Mouse (Mus musculus) heart, embryonic 16.5 days (tissue): Measurements from ENCODE around the gene Acpp. TPM values are rescaled to one million over a fixed set of nuclear protein-coding genes. Genes with fewer than 3 reads are reported as not detected.

Experiments used
- ATAC-seq: fragments of 200-750 bp; cut with Nextera tagmentation; replicated peaks from 2 replicates; pipeline ENCODE4 v1.8.0; 2017; ENCODE audit warnings: moderate number of reproducible peaks; ENCODE audit not compliant: insufficient read depth, low FRiP score; ENCODE audit errors: extremely low read depth
- H3K27ac ChIP-seq: fragments of 300-500 bp; sonication (generic); 2 replicates; pipeline ENCODE4 v1.5.1; 2014; ENCODE audit warnings: mild to moderate bottlenecking, low read length, control low read depth, moderate library complexity
- H3K27me3 ChIP-seq: fragments of 300-500 bp; sonication (generic); 2 replicates; pipeline ENCODE4 v1.6.1; 2014; ENCODE audit warnings: low read length, mixed read lengths; ENCODE audit not compliant: control insufficient read depth, insufficient read depth
- H3K36me3 ChIP-seq: fragments of 300-500 bp; sonication (generic); 2 replicates; pipeline ENCODE4 v1.6.1; 2014; ENCODE audit not compliant: control insufficient read depth, insufficient read depth
- H3K4me1 ChIP-seq: fragments of 300-500 bp; sonication (generic); 2 replicates; pipeline ENCODE4 v1.6.1; 2014; ENCODE audit warnings: low read length, mixed read lengths; ENCODE audit not compliant: control insufficient read depth, insufficient read depth
- H3K4me2 ChIP-seq: fragments of 300-500 bp; sonication (generic); 2 replicates; pipeline ENCODE4 v1.6.1; 2014; ENCODE audit warnings: low read depth, mild to moderate bottlenecking, control low read depth, low read length
- H3K4me3 ChIP-seq: fragments of 300-500 bp; sonication (generic); 2 replicates; pipeline ENCODE4 v1.5.1; 2014; ENCODE audit warnings: mild to moderate bottlenecking, control low read depth, low read length
- H3K9ac ChIP-seq: fragments of 300-500 bp; sonication (generic); 2 replicates; pipeline ENCODE4 v1.6.1; 2014; ENCODE audit warnings: low read length, control low read depth
- H3K9me3 ChIP-seq: fragments of 300-500 bp; sonication (generic); replicated peaks from 2 replicates; pipeline ENCODE4 v1.6.1; 2016; ENCODE audit warnings: low read length; ENCODE audit not compliant: control insufficient read depth
- WGBS: fragments of 180-500 bp; shearing (Covaris S2); extraction: QIAGEN DNeasy Blood & Tissue Kit; methylation state at CpG from one replicate; pipeline ENCODE4 v1.1.7; 2014; 5-methylcytosine and 5-hydroxymethylcytosine counted together
- polyA plus RNA-seq: library from polyadenylated mRNA; unstranded; fragments of >200 nt; fragmentation: Nextera tagmentation; extraction: Ambion mirVana; gene quantifications from 2 replicates; pipeline ENCODE4 v1.2.1, GENCODE M21; 2015

Acpp gene
- polyA plus RNA-seq, 1 experiment from 2014 or later, result 0.85 TPM

- 75% methylated on average over 5 of the region's 5 CpGs for WGBS
- Histone ChIP-seq H3K9ac (no peak overlapping the region), H3K4me2 (no peak overlapping the region), H3K27ac (no peak overlapping the region), H3K27me3 (no peaks in the 10 kb centered on the region; the same call in 1 of the 2 replicates), H3K4me3 (no peak overlapping the region), H3K36me3 (no peaks in the 10 kb centered on the region), H3K9me3 (no peaks in the 10 kb centered on the region), H3K4me1 (no peaks in the 10 kb centered on the region)
- no peak for ATAC-seq
Measured at GRCm38 (mm10) chr9:104281737-104282136, 55.8 kb downstream of the Acpp start.

GRCm38 (mm10) chr9:104280725-104281495 lies 56.6 kb downstream of the Acpp start:
- Histone ChIP-seq H3K9me3 (no peaks in the 10 kb centered on the region), H3K4me1 (no peaks in the 10 kb centered on the region), H3K36me3 (no peaks in the 10 kb centered on the region), H3K27ac (no peak overlapping the region), H3K4me2 (no peak overlapping the region), H3K9ac (no peak overlapping the region), H3K4me3 (no peak overlapping the region), H3K27me3 (no peaks in the 10 kb centered on the region; the same call in 1 of the 2 replicates)
- WGBS, result 57% methylated on average over 8 of the region's 8 CpGs
- ATAC-seq, result no peak

- no peaks in the 10 kb centered on the region; the same call in 1 of the 2 replicates for H3K27me3 ChIP-seq
- H3K9ac ChIP-seq, result peak overlapping the region; percentile 26; the same call in 1 of the 2 replicates
- no peak overlapping the region for H3K27ac ChIP-seq
- peak overlapping the region; percentile 42 for H3K4me2 ChIP-seq
- H3K4me1 ChIP-seq, result no peaks in the 10 kb centered on the region
- no peaks in the 10 kb centered on the region for H3K36me3 ChIP-seq
- 18% methylated on average over 18 of the region's 18 CpGs for WGBS
- no peak for ATAC-seq
- H3K9me3 ChIP-seq, result no peaks in the 10 kb centered on the region
- H3K4me3 ChIP-seq, result no peak overlapping the region
Measured at GRCm38 (mm10) chr9:104277528-104278162, 59.9 kb downstream of the Acpp start.

GRCm38 (mm10) chr9:104275084-104275785 lies 62.3 kb downstream of the Acpp start:
- Histone ChIP-seq H3K27ac (no peak overlapping the region), H3K36me3 (no peaks in the 10 kb centered on the region), H3K9me3 (no peaks in the 10 kb centered on the region), H3K27me3 (no peaks in the 10 kb centered on the region; the same call in 1 of the 2 replicates), H3K4me1 (no peaks in the 10 kb centered on the region), H3K4me3 (no peak overlapping the region), H3K9ac (no peak overlapping the region), H3K4me2 (no peak overlapping the region)
- 71% methylated on average over 17 of the region's 17 CpGs for WGBS
- ATAC-seq, result no peak

GRCm38 (mm10) chr9:104272057-104272456 lies 65.5 kb downstream of the Acpp start:
- Histone ChIP-seq H3K4me1 (no peaks in the 10 kb centered on the region), H3K9ac (no peak overlapping the region), H3K9me3 (no peaks in the 10 kb centered on the region), H3K4me2 (no peak overlapping the region), H3K4me3 (no peak overlapping the region), H3K27me3 (no peaks in the 10 kb centered on the region), H3K36me3 (no peaks in the 10 kb centered on the region), H3K27ac (no peak overlapping the region)
- no peak for ATAC-seq
- 65% methylated on average over 4 of the region's 4 CpGs for whole genome bisulfite sequencing

- whole genome bisulfite sequencing, result 66% methylated on average over 4 of the region's 4 CpGs
- no peak overlapping the region for H3K9ac ChIP-seq
- H3K4me1 ChIP-seq, result no peaks in the 10 kb centered on the region
- H3K36me3 ChIP-seq, result no peaks in the 10 kb centered on the region
- H3K27me3 ChIP-seq, result no peaks in the 10 kb centered on the region
- H3K9me3 ChIP-seq, result no peaks in the 10 kb centered on the region
- no peak overlapping the region for H3K4me3 ChIP-seq
- H3K27ac ChIP-seq, result no peak overlapping the region
- no peak overlapping the region for H3K4me2 ChIP-seq
- no peak for ATAC-seq
Measured at GRCm38 (mm10) chr9:104271642-104272041, 65.9 kb downstream of the Acpp start.

GRCm38 (mm10) chr9:104269944-104270343 lies 67.6 kb downstream of the Acpp start:
- Histone ChIP-seq H3K4me3 (no peak overlapping the region), H3K4me2 (no peak overlapping the region), H3K4me1 (no peaks in the 10 kb centered on the region), H3K9ac (no peak overlapping the region), H3K36me3 (no peaks in the 10 kb centered on the region), H3K9me3 (no peaks in the 10 kb centered on the region), H3K27ac (no peak overlapping the region), H3K27me3 (no peaks in the 10 kb centered on the region)
- no peak for ATAC-seq
- 71% methylated on average over 3 of the region's 3 CpGs for WGBS

- H3K36me3 ChIP-seq, result no peaks in the 10 kb centered on the region
- H3K9me3 ChIP-seq, result no peaks in the 10 kb centered on the region
- no peak overlapping the region for H3K27ac ChIP-seq
- no peak overlapping the region for H3K4me2 ChIP-seq
- no peak for ATAC-seq
- WGBS, result 41% methylated on average over 10 of the region's 10 CpGs
- H3K4me1 ChIP-seq, result no peaks in the 10 kb centered on the region
- H3K4me3 ChIP-seq, result no peak overlapping the region
- no peaks in the 10 kb centered on the region for H3K27me3 ChIP-seq
- no peak overlapping the region for H3K9ac ChIP-seq
Measured at GRCm38 (mm10) chr9:104269349-104269871, 68.1 kb downstream of the Acpp start.
